Mouse (Mus musculus): ENCODE results near the gene Efcab11.

The Efcab11 gene

DNA sequence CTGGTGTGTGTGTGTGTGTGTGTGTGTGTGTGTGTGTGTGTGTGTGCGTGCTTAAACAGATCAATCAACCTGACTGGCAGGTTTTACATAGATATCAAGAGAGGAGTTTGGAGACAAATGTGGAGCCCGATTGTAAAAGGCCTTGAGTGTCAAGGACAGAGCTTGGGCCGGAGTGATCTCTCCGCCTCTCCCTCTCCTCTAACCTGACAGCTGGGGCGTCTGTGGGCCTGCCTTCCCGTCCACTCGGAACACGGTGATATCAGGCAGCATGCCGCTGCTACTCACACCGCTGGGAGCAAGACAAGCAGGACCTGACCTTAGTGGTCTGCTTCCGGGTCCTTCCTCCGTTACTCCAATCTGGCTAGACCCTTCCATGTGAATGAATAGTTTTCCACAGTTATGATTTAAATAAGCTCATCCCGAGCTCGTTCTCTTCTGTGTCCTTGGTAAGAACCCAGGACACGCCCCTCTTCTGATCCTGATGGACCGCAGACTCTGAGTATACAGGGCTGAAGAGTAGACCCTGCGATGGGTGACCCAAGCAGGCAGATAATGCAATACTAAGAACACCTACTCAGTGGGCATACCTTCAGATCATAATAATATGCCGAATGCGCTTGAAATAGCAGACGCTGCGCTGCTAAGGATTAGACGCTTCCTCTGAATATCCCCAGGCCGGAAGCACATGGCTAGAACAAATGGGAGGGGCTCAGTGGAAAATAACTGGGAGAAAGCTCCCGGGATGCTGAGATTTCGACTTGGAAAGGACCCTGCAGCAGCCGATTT is 214.1 kb downstream of the Efcab11 start:
- DNase-seq = peak; percentile 38 to 48

DNA sequence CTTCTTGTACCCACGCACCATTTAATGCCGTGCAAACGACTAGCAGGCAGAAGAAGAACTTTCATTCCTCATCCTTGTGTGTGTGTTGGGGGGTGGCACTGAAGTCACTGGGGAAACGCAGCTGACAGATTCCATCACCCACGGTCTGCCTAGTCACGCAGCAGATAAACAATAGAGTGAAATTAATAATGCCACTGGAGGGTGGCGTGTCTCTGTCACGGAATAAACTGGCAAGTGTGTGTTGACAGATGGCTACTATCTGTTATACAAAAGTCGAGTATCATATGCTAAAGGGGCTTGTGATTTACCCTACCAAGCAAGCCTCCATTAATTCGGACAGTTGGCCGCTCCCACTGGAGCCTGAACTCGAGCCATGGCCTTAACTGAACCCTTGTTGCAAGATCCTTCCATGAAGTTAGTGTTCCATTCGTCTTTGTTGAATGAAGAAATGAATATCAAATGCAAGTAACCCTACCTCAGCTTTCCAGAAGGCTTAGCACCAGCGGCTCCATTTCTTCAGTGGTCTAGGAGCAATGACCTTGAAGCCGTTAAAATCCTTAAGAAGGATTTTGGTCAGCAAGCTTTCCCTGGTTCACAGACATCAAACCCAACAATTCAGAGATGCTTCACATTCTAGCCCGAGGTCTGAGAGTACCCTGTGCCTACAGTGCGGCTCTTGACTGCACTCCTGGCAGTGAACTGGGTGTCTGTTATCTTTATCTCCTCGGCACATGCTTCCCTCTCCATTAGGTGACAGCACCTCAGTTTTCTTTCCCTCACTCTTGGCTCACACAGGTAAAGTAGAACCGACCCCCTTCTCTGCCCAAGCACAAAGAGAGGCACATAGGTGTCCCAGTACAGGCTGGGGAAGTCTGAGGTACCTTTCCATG is 229.0 kb downstream of the Efcab11 start:
- peak; percentile 87 to 92 for DNase-seq

DNA sequence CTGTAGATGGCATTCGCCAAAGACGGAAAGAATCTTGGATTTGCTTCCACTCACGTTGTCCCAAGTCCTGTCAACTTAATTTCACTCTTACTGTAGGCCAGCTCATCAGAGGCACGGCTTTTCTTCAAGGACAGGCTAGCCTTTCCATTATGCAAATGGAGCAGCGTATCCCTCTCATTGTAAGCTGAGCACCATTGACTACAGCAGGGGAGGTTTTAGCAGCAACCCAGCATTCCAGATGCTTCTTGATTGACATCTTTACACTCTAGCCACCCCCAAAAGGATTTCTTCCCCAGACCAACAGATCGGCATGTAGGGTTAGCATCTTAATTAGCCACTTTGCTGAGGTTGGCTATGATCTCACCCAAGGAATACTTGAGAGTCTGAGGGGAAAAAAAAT is 231.8 kb downstream of the Efcab11 start:
- DNase-seq = no peak

DNA sequence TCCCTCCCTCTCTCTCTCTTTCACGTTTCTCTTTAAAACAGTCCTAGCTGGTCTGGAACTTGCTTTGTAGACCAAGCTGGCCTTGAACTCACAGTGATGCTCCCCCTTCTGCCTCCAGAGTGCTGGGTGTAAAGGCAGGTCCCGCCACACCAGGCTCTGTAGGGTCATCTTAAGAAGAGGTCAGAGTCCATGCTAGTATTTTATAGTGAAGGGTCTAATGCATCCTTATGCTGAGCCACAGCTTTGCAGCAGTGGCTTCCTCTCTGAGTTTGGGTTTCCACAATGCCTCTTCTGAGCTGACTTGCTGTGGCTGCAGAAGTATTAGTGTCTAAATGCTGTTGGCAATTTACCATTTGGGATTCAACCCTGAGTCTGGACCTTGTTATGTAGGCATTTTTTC is 234.5 kb downstream of the Efcab11 start:
- DNase-seq = no peak

DNA sequence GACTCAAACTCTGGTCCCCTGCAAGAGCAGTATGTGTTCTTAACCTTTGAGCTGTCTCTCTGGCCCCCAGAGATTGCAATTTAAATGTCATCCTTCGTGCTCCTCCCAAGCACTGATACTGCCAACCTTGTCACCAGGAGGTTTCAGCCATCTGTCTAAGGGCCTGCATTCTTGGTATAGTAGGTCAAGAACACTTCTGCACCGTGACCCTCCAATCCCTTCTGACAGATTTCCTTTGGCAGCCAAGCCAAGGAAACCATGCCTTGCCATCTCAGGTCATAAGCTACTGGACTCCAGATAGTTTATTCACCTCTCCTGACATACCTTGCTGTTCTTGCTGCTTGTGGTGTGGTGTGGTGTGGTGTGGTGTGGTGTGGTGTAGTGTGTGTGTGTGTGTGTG is 235.5 kb downstream of the Efcab11 start:
- DNase-seq = peak; percentile 76 to 80

DNA sequence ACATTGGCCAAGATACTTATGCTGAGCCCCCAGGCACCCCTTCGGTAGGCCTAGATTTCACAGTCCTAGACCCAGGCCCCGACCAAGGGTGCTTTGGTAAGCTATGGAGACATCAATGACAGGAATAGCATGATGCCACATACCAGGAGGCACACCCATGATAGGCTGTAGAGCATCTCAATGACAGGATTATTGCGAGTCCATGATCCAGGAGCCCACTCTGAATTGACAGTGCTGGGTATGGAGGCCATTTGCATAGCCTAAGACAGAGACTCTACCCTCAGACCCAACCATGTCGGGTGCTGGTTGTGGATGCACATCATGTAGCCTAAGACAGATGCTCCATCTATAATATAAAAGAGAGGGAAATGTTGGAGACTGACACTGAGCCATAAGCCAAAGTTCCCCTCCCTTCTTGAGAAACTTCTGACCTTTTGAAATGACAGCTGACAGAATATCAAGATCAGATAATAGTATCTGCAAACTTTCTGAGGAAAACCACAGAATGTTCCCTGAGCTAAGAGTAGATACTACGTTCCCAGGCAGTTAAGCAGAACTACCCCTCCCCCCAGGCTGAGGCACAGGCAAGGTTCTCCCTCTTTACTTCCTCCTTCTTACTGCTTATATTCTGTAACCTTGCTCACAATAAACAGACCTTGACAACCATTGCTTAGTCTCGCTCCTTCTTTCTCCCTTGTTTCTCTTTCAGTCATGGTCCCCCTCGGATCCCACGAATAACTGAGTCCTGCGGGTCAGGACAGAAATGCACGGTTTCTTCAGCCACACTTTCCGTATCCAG is 237.5 kb downstream of the Efcab11 start:
- no peak for DNase-seq

DNA sequence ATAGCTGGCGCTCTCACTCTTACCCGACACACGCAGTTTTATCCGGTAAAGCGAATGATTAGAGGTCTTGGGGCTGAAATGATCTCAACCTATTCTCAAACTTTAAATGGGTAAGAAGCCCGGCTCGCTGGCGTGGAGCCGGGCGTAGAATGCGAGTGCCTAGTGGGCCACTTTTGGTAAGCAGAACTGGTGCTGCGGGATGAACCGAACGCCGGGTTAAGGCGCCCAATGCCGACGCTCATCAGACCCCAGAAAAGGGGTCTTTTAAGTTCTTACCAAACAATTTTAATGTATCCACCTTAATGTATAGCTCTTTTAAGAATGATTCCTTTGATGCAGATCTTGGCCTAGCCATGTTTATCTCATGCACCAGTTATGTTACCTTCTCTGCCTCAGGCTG is 238.8 kb downstream of the Efcab11 start:
- no peak for DNase-seq

DNA sequence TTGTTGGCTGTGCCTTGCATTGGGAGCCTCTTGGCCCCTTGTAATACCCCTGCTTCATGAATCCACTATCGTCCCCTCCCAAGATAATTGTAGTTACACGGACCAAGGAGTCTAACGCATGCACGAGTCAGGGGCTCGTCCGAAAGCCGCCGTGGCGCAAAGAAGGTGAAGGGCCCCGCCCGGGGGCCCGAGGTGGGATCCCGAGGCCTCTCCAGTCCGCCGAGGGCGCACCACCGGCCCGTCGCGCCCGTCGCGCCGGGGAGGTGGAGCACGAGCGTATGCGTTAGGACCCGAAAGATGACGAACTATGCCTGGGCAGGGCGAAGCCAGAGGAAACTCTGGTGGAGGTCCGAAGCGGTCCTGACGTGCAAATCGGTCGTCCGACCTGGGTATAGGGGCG is 239.3 kb downstream of the Efcab11 start:
- no peak for DNase-seq

Data from cerebellum, postnatal 10 days (tissue).